Mouse (Mus musculus): ENCODE results near the gene Pik3cg. TPM values are rescaled to one million over a fixed set of nuclear protein-coding genes. Genes with fewer than 3 reads are reported as not detected.

Gene Pik3cg
- polyA plus RNA-seq, 1 experiment, result 0.72 TPM

DNA sequence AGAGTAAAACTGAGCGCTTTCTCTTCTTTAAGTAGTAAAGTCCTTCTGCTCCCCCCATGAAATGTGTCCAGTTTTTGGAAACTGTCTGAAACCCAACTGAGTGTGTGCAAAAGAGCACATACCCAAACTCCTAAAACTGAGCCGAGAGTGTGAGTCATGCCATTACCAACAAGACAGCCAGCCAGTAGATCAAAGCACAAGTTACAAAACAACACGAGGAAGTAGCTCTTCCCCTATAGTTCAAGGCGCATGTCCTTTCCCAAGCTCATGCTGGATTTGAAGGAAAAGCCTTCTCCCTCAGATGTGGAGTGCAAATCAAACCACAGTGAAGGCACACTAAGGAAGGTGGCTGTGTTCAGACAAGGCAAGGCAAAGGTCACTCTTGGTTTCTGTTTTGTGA, 17.5 kb downstream of the Pik3cg start:
- TF ChIP-seq CTCF (IDR thresholded peaks at IDR 0.05; ENCODE audit: control insufficient read depth, insufficient read depth, insufficient replicate concordance, low read depth, low read length), result no peak
- no peak for TF ChIP-seq POLR2A (IDR thresholded peaks at IDR 0.05; ENCODE audit: control insufficient read depth, low read depth, low read length)
- Histone ChIP-seq H3K36me3 (ENCODE audit: control insufficient read depth, insufficient read depth, low read length) (no peaks in the 10 kb centered on the region), H3K27me3 (ENCODE audit: control insufficient read depth, insufficient read depth, low read length) (no peaks in the 10 kb centered on the region), H3K4me1 (ENCODE audit: control insufficient read depth, insufficient read depth, low read length) (no peaks in the 10 kb centered on the region), H3K27ac (ENCODE audit: control insufficient read depth, insufficient read depth, low read depth, low read length) (no peak overlapping the region), H3K4me3 (ENCODE audit: control insufficient read depth, low read depth, low read length) (no peak overlapping the region)

DNA sequence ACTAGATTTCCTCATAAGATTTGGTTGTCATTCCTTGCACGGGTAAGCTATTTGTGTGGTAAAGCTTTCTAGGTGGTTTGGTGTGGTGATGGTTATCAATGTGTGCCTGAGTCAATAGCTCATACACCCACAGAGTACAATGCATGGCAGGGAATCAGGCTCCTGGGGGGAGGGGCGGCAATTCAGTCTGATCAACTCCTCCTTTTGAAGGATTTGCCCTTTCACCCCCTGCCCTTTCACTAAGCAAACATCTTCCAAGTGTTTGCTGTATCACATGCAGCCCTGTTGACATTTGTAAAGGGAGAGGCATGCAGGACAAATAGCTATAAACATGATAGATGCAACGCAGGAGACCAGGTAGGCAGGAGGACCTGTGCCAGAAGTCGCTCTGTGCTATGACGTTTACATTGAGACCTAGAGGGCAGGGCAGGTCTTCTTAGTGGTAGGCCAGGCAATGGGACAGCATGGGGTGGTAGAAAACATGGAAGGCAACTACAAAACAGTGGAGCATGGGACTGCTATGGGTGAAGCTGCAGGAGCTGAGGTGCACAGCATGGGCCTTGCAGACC, 20.7 kb downstream of the Pik3cg start:
- TF ChIP-seq POLR2A (IDR thresholded peaks at IDR 0.05; ENCODE audit: control insufficient read depth, low read depth, low read length) (no peak), CTCF (IDR thresholded peaks at IDR 0.05; ENCODE audit: control insufficient read depth, insufficient read depth, insufficient replicate concordance, low read depth, low read length) (no peak)

DNA sequence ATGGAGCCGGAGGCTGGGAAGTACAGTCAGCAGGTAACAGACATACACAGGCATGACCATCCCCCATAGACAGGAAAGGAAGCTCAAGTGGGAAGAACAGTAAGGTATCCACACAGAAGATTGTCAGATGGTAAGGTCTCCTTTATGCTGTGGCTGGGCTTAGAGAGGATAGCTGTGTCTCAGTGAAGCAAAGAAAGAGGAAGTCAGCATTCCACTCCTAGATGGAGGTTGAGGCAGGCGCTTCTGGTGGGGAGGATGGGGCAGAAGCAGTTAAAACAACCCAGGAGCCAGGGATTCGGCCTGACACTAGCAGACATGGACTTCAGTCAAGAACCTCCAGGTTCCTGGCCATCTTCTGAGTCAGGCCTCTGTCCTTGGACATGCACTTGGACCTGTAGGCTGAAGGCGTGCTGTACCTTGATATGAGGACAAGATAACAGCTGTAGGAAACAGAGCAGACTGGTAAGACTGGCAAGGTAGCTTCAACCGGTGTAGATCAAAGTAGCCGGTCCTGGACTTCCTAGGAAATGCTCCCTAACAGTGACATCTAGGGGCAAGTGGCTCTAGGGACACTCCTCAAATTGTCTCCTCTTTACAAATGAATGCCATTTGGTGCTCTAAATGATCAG, 21.7 kb downstream of the Pik3cg start:
- no peaks in the 10 kb centered on the region for H3K27me3 ChIP-seq (ENCODE audit: control insufficient read depth, insufficient read depth, low read length)
- H3K27ac ChIP-seq (ENCODE audit: control insufficient read depth, insufficient read depth, low read depth, low read length), result no peak overlapping the region
- H3K4me1 ChIP-seq (ENCODE audit: control insufficient read depth, insufficient read depth, low read length), result no peaks in the 10 kb centered on the region
- TF ChIP-seq POLR2A (IDR thresholded peaks at IDR 0.05; ENCODE audit: control insufficient read depth, low read depth, low read length), result no peak
- TF ChIP-seq CTCF (IDR thresholded peaks at IDR 0.05; ENCODE audit: control insufficient read depth, insufficient read depth, insufficient replicate concordance, low read depth, low read length), result no peak
- no peak overlapping the region for H3K4me3 ChIP-seq (ENCODE audit: control insufficient read depth, low read depth, low read length)
- no peaks in the 10 kb centered on the region for H3K36me3 ChIP-seq (ENCODE audit: control insufficient read depth, insufficient read depth, low read length)

More for the DNA sequence above, 20.7 kb downstream of the Pik3cg start:
- Histone ChIP-seq H3K4me1 (ENCODE audit: control insufficient read depth, insufficient read depth, low read length) (no peaks in the 10 kb centered on the region), H3K36me3 (ENCODE audit: control insufficient read depth, insufficient read depth, low read length) (no peaks in the 10 kb centered on the region), H3K27ac (ENCODE audit: control insufficient read depth, insufficient read depth, low read depth, low read length) (no peak overlapping the region), H3K27me3 (ENCODE audit: control insufficient read depth, insufficient read depth, low read length) (no peaks in the 10 kb centered on the region), H3K4me3 (ENCODE audit: control insufficient read depth, low read depth, low read length) (no peak overlapping the region)

DNA sequence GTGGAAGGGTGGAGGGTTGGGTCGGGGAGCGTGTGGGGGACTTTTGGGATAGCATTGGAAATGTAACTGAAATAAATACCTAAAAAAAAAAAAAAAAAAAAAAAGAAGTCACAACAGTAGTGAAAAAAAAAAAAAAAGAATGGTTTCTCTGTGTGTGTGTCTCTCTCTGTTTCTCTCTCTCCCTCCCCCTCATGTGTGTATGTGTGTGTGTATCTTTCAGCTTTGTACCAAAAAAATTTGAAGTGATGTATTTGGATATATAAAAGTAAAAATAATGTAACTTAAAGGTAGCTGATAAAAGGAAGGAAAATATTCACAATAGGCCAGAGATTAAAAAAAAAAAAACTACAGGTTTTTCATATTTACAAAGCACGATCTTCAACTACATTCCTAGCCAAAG, 23.6 kb downstream of the Pik3cg start:
- H3K4me3 ChIP-seq (ENCODE audit: control insufficient read depth, low read depth, low read length), result no peak overlapping the region
- TF ChIP-seq CTCF (IDR thresholded peaks at IDR 0.05; ENCODE audit: control insufficient read depth, insufficient read depth, insufficient replicate concordance, low read depth, low read length) (no peak), POLR2A (IDR thresholded peaks at IDR 0.05; ENCODE audit: control insufficient read depth, low read depth, low read length) (no peak)
- H3K4me1 ChIP-seq (ENCODE audit: control insufficient read depth, insufficient read depth, low read length), result no peaks in the 10 kb centered on the region
- no peak overlapping the region for H3K27ac ChIP-seq (ENCODE audit: control insufficient read depth, insufficient read depth, low read depth, low read length)
- no peaks in the 10 kb centered on the region for H3K27me3 ChIP-seq (ENCODE audit: control insufficient read depth, insufficient read depth, low read length)
- no peaks in the 10 kb centered on the region for H3K36me3 ChIP-seq (ENCODE audit: control insufficient read depth, insufficient read depth, low read length)

DNA sequence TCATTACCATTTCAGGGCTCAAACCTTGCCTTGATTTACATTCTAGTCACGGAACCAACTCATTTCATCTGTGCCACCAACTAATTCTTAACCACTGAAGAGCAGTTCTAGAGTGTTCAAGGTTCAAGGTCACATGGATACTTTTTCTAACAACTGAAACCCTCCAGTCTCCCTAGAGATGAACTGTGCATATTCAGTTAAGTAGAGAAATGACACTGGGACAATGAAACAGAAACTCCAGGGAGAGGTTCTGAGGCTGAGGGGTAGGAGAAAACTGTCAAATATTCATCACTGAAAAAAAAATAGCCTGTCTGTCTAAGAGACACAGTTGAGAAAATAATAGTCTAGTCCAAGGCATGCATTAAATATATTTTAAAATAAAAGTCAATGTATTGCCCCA, 24.9 kb downstream of the Pik3cg start:
- Histone ChIP-seq H3K4me1 (ENCODE audit: control insufficient read depth, insufficient read depth, low read length) (no peaks in the 10 kb centered on the region), H3K4me3 (ENCODE audit: control insufficient read depth, low read depth, low read length) (no peak overlapping the region), H3K36me3 (ENCODE audit: control insufficient read depth, insufficient read depth, low read length) (no peaks in the 10 kb centered on the region), H3K27me3 (ENCODE audit: control insufficient read depth, insufficient read depth, low read length) (no peaks in the 10 kb centered on the region), H3K27ac (ENCODE audit: control insufficient read depth, insufficient read depth, low read depth, low read length) (no peak overlapping the region)
- TF ChIP-seq CTCF (IDR thresholded peaks at IDR 0.05; ENCODE audit: control insufficient read depth, insufficient read depth, insufficient replicate concordance, low read depth, low read length), result no peak
- TF ChIP-seq POLR2A (IDR thresholded peaks at IDR 0.05; ENCODE audit: control insufficient read depth, low read depth, low read length), result no peak

DNA sequence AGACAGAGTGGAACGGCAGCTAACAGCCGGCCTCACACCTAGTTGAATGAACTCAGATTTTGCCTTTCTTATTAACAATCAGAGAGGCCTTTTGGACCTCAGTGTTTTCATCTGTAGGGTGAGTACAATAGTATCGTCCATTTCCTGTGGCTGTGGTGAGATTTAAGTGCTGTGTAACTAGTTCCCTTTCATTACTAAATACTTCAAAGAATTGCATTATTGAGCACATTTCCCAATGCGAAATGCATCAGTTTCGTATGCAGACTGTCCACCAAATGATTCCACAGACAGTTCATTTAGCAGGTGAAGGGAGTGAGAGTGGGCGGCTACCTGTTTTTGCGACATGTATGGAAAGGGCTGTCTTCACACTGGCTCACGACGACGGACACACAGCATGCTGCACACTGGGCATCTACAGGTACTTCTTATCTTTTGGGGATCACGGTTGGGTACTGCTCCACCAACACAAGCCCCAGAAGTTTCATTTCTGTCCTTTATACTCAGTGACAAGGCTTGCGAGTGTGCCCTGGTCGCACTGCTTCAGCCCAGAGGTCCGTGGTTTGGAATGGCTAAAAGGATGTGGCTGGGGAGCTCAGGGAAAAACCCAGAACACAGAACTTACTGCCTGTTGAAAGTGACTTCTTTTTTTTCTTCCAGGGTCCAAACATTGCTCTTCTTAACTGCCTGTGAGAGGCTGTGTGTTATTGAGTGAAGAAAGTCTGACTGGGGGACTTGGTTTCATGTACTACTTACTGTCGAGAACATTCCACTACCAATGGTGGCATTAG, 25.6 kb downstream of the Pik3cg start:
- no peaks in the 10 kb centered on the region for H3K4me1 ChIP-seq (ENCODE audit: control insufficient read depth, insufficient read depth, low read length)
- no peaks in the 10 kb centered on the region for H3K36me3 ChIP-seq (ENCODE audit: control insufficient read depth, insufficient read depth, low read length)
- no peak overlapping the region for H3K27ac ChIP-seq (ENCODE audit: control insufficient read depth, insufficient read depth, low read depth, low read length)
- H3K4me3 ChIP-seq (ENCODE audit: control insufficient read depth, low read depth, low read length), result no peak overlapping the region
- TF ChIP-seq POLR2A (IDR thresholded peaks at IDR 0.05; ENCODE audit: control insufficient read depth, low read depth, low read length), result no peak
- no peak for TF ChIP-seq CTCF (IDR thresholded peaks at IDR 0.05; ENCODE audit: control insufficient read depth, insufficient read depth, insufficient replicate concordance, low read depth, low read length)
- H3K27me3 ChIP-seq (ENCODE audit: control insufficient read depth, insufficient read depth, low read length), result no peaks in the 10 kb centered on the region

DNA sequence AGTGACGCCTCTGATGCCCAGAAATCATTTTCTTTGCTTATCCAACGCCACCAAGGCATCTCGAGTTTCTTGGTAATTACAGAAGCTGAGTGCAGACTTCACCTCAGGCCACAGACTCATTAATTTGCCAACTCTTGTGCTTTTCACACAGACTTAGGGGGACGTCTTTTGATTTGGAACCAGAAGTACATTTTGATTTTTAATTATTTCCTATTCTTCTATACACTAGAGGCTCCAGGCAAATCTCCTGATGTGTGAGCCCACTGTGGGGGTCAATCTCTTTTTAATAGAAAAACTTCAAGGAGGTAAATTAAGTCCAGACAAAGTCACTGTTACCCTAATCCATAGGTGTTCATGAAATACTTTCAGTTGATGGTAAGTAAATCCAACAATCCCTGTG, 26.6 kb downstream of the Pik3cg start:
- H3K4me1 ChIP-seq (ENCODE audit: control insufficient read depth, insufficient read depth, low read length), result no peaks in the 10 kb centered on the region
- H3K4me3 ChIP-seq (ENCODE audit: control insufficient read depth, low read depth, low read length), result no peak overlapping the region
- no peaks in the 10 kb centered on the region for H3K36me3 ChIP-seq (ENCODE audit: control insufficient read depth, insufficient read depth, low read length)
- no peaks in the 10 kb centered on the region for H3K27me3 ChIP-seq (ENCODE audit: control insufficient read depth, insufficient read depth, low read length)
- TF ChIP-seq POLR2A (IDR thresholded peaks at IDR 0.05; ENCODE audit: control insufficient read depth, low read depth, low read length) (no peak), CTCF (IDR thresholded peaks at IDR 0.05; ENCODE audit: control insufficient read depth, insufficient read depth, insufficient replicate concordance, low read depth, low read length) (no peak)
- no peak overlapping the region for H3K27ac ChIP-seq (ENCODE audit: control insufficient read depth, insufficient read depth, low read depth, low read length)

All from testis, adult 2 months (tissue).